Mouse (Mus musculus) myocyte (in vitro differentiated cells): Measurements from ENCODE around the gene Inka1. TPM values are rescaled to one million over a fixed set of nuclear protein-coding genes. Genes with fewer than 3 reads are reported as not detected.

Source experiments
- H3K27me3 ChIP-seq: one replicate; pipeline ENCODE4 v1.6.1; 2011; ENCODE audit not compliant: control insufficient read depth, insufficient read depth, insufficient read length
- H3K36me3 ChIP-seq: one replicate; pipeline ENCODE4 v1.6.1; 2011; ENCODE audit not compliant: control insufficient read depth, insufficient read depth
- H3K4me2 ChIP-seq: one replicate; pipeline ENCODE4 v1.6.1; 2011; ENCODE audit warnings: low read depth, control low read depth
- H3K4me3 ChIP-seq: one replicate; pipeline ENCODE4 v1.5.1; 2011; ENCODE audit warnings: mild to moderate bottlenecking, control low read depth, moderate library complexity
- H3K79me2 ChIP-seq: one replicate; pipeline ENCODE4 v1.6.1; 2011; ENCODE audit not compliant: control insufficient read depth, insufficient read depth
- H3ac ChIP-seq: one replicate; pipeline ENCODE4 v1.6.1; 2011; ENCODE audit not compliant: control insufficient read depth, insufficient read length
- CEBPB ChIP-seq: IDR thresholded peaks from 2 replicates; pipeline ENCODE4 v1.6.1; 2011; ENCODE audit warnings: mild to moderate bottlenecking, moderate library complexity; ENCODE audit not compliant: poor library complexity, insufficient read depth, severe bottlenecking
- E2F4 ChIP-seq: IDR thresholded peaks from one replicate; pipeline ENCODE4 v1.6.1; 2011; ENCODE audit warnings: mild to moderate bottlenecking, control low read depth, moderate library complexity; ENCODE audit not compliant: insufficient read depth
- MAX ChIP-seq: IDR thresholded peaks from one replicate; pipeline ENCODE4 v1.6.1; 2011; ENCODE audit warnings: low read depth, mild to moderate bottlenecking, control low read depth
- MYOD1 ChIP-seq, 3 experiments: IDR thresholded peaks; one replicate each; pipeline ENCODE4 v1.6.1; 2011; ENCODE audit warnings: control low read depth in 2 of 3, low read depth in 2 of 3, mild to moderate bottlenecking in 2 of 3, moderate library complexity in 1 of 3; ENCODE audit not compliant: insufficient read length in 2 of 3, control insufficient read depth in 1 of 3
- MYOG ChIP-seq, 3 experiments: IDR thresholded peaks; one replicate each; pipeline ENCODE4 v1.6.1; 2011; ENCODE audit warnings: control low read depth in 2 of 3, low read depth in 2 of 3, mild to moderate bottlenecking in 2 of 3; ENCODE audit not compliant: insufficient read length in 2 of 3, control insufficient read depth in 1 of 3, insufficient read depth in 1 of 3
- POLR2A ChIP-seq: IDR thresholded peaks from one replicate; pipeline ENCODE4 v1.6.1; 2011; ENCODE audit warnings: low read depth, mild to moderate bottlenecking, control low read depth, moderate library complexity; ENCODE audit not compliant: insufficient read length
- POLR2AphosphoS2 ChIP-seq: IDR thresholded peaks from one replicate; pipeline ENCODE4 v1.6.1; 2011; ENCODE audit warnings: low read depth, control low read depth; ENCODE audit not compliant: insufficient read length
- REST ChIP-seq: IDR thresholded peaks from one replicate; pipeline ENCODE4 v1.6.1; 2011; ENCODE audit warnings: mild to moderate bottlenecking, control low read depth, moderate library complexity; ENCODE audit not compliant: insufficient read depth, insufficient read length
- SRF ChIP-seq: IDR thresholded peaks from one replicate; pipeline ENCODE4 v1.6.1; 2011; ENCODE audit warnings: low read depth; ENCODE audit not compliant: control insufficient read depth, insufficient read length
- TCF12 ChIP-seq: IDR thresholded peaks from one replicate; pipeline ENCODE4 v1.6.1; 2011; ENCODE audit warnings: mild to moderate bottlenecking, control low read depth; ENCODE audit not compliant: poor library complexity, insufficient read depth, severe bottlenecking
- TCF3 ChIP-seq: IDR thresholded peaks from one replicate; pipeline ENCODE4 v1.6.1; 2011; ENCODE audit warnings: low read depth, control low read depth; ENCODE audit not compliant: insufficient read length
- USF1 ChIP-seq: IDR thresholded peaks from one replicate; pipeline ENCODE4 v1.6.1; 2011; ENCODE audit warnings: low read depth, mild to moderate bottlenecking, control low read depth, moderate library complexity
- polyA plus RNA-seq: library from polyadenylated mRNA; unstranded; fragments of >200 nt; fragmentation: generic; extraction: Trizol; gene quantifications from one replicate; pipeline ENCODE4 v1.2.1, GENCODE M21; 2012; ENCODE audit warnings: missing spikeins

Gene Inka1
- polyA plus RNA-seq, 1 experiment = 1.1 TPM

GRCm38 (mm10) chr9:107949922-107950235, 35.8 kb downstream of the Inka1 start, which contains the start of gene Traip:
Gene Traip (plus strand): TSS chr9:107950136.
- H3ac ChIP-seq = peak within 1 kb of the TSS; percentile 18
- peak within 1 kb of the TSS; percentile 84 for H3K4me2 ChIP-seq
- TF ChIP-seq USF1 (no peak), MAX (no peak), SRF (no peak), TCF3 (no peak), MYOD1 (IDR thresholded peaks at IDR 0.05; ENCODE audit: control insufficient read depth in 1 of 3, insufficient read length in 2 of 3, low read depth in 2 of 3) (no peak), CEBPB (no peak), POLR2A (no peak), POLR2AphosphoS2 (no peak), TCF12 (no peak), E2F4 (no peak), REST (no peak), MYOG (IDR thresholded peaks at IDR 0.05; ENCODE audit: control insufficient read depth in 1 of 3, insufficient read depth in 1 of 3, insufficient read length in 2 of 3, low read depth in 2 of 3) (no peak)
- H3K4me3 ChIP-seq = peak within 1 kb of the TSS; percentile 70
- no peaks in the 10 kb centered on the region for H3K36me3 ChIP-seq
- peaks cover 31% of the 10 kb centered on the region for H3K79me2 ChIP-seq
- no peaks in the 10 kb centered on the region for H3K27me3 ChIP-seq

DNA sequence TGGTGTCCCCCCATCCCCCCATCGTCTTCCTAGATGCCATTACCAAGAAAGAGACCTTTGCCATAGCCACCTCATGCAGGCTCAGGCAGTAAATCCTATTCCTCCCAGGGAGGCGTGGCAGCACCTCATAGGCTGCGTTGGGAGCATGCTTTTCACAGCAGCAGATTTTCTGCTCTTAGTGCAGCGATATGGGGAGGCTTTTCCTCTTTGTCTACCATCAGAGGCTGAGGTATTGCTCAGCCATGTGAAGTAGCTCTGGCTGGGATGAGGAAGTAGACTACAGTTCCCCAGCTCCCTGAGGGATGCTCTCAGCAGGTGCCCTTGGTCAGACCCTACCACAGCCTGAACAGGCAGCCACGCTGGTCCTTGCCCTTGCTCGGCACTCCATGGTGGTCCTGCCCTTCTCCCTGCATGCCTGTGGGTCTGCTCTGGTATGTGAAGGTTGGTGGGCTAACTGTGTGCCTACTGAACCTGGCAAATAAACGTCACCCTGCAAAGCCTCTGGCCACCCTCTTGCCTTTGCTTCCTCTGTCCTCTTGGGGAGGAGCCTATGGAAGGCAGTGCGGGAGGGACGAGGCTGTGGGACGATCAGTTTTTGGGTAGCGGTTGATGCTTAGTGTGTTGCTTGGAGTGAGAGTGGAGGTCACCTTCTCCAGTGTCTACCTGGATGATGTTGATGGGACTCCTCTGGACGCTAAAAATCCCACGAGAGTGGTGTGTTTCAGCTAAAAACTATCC, 36.3 kb downstream of the Inka1 start:
- H3K4me2 ChIP-seq = no peak overlapping the region
- no peaks in the 10 kb centered on the region for H3K36me3 ChIP-seq
- peaks cover 28% of the 10 kb centered on the region for H3K79me2 ChIP-seq
- no peaks in the 10 kb centered on the region for H3K27me3 ChIP-seq
- no peak overlapping the region for H3K4me3 ChIP-seq
- H3ac ChIP-seq = no peak overlapping the region
- TF ChIP-seq SRF (no peak), POLR2A (no peak), E2F4 (no peak), POLR2AphosphoS2 (no peak), TCF12 (no peak), MAX (no peak)

- Histone ChIP-seq H3K36me3 (no peaks in the 10 kb centered on the region), H3K79me2 (peaks cover 12% of the 10 kb centered on the region)
Observed at GRCm38 (mm10) chr9:107947241-107948194, 38.2 kb downstream of the Inka1 start.

DNA sequence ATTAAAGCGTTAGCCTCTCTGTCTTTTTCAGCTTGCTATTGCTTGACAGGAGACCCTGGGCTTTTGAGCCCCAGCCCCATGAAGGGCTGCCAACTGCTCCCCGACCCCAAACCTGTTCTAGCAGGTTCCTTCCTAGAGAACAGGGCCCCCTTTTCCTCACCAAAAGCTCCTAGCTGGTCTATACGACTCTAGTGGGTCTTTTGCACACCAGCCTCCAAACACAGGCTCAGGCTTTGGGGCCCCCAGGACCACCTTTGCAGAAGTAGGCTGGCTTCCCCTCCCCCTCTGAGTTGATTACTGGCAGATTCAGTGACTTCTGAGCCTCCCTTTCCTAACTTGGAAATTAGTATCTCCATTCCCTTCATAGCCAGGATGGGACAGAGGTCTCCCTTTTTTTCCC, 48.8 kb downstream of the Inka1 start:
- Histone ChIP-seq H3K36me3 (no peaks in the 10 kb centered on the region), H3K79me2 (no peaks in the 10 kb centered on the region), H3ac (no peak overlapping the region), H3K4me3 (no peak overlapping the region), H3K4me2 (no peak overlapping the region), H3K27me3 (peaks cover 38% of the 10 kb centered on the region)
- TF ChIP-seq TCF12 (no peak), POLR2A (no peak), USF1 (no peak), MYOG (IDR thresholded peaks at IDR 0.05; ENCODE audit: control insufficient read depth in 1 of 3, insufficient read depth in 1 of 3, insufficient read length in 2 of 3, low read depth in 2 of 3) (no peak), REST (no peak), MAX (no peak), SRF (no peak), MYOD1 (IDR thresholded peaks at IDR 0.05; ENCODE audit: control insufficient read depth in 1 of 3, insufficient read length in 2 of 3, low read depth in 2 of 3) (no peak), E2F4 (no peak), POLR2AphosphoS2 (no peak), TCF3 (no peak), CEBPB (no peak)

More at GRCm38 (mm10) chr9:107947241-107948194, 38.2 kb downstream of the Inka1 start:
- H3K27me3 ChIP-seq = no peaks in the 10 kb centered on the region
- peak overlapping the region; percentile 69 for H3K4me2 ChIP-seq
- TF ChIP-seq USF1 (no peak), POLR2A (peak; percentile 40), MYOD1 (IDR thresholded peaks at IDR 0.05; ENCODE audit: control insufficient read depth in 1 of 3, insufficient read length in 2 of 3, low read depth in 2 of 3) (peak in 2 of 3 experiments; percentile 62 to 76), TCF12 (no peak), REST (no peak), CEBPB (no peak), MYOG (IDR thresholded peaks at IDR 0.05; ENCODE audit: control insufficient read depth in 1 of 3, insufficient read depth in 1 of 3, insufficient read length in 2 of 3, low read depth in 2 of 3) (peak in 1 of 3 experiments; percentile 32), E2F4 (no peak), MAX (no peak), POLR2AphosphoS2 (no peak), SRF (no peak), TCF3 (peak; percentile 32)
- H3K4me3 ChIP-seq = no peak overlapping the region
- no peak overlapping the region for H3ac ChIP-seq
